Mouse (Mus musculus) c-Kit-negative CD71-positive TER-119-positive erythroid progenitor cells, embryonic 14.5 days (primary cell): ENCODE measurements at regions not wholly inside any gene's neighbourhood (a gene's known extent, or its start where the extent isn't known, plus 50 kb on each side); places are given as distances from the start of the nearest gene placed in this dataset.
"Not testable (repeated sequence)": the region's sequence is repeated elsewhere in the genome, so short reads cannot be mapped to it uniquely, and the experiment has no call there.

Source experiments
- DNase-seq: peaks from one replicate; pipeline ENCODE4 v3.0.0-alpha.2; 2013; ENCODE audit warnings: low read depth, low spot score

DNA sequence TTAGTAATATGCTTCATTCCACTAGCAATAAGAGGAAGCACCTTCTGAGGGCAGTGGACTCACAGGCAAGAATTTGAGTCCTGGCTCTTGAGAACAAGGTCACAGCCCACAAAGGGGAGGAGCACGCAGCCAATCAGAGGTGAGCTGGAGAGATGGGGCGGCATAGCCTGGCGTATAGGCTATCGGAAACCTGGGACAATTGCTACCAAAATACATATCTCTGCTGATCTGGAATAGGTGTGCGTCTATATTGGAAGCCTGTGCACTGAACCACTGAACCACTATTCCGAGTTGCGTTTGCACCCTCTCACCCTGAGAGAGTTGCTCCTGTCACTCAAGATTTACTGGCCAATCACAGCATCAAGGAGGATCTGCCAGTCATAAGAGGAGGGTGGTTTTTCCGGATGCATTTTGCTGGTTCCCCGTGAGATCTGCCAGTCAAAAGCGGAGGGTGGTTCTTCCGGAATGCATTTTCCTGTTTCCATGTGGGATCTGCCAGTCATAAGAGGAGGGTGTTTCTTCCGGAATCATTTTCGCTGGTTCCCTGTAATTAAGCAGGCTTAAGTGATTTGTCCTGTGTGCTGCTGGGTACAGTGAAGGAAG, 80.1 kb upstream of the Riok2 start:
- DNase-seq = peak; percentile 68

DNA sequence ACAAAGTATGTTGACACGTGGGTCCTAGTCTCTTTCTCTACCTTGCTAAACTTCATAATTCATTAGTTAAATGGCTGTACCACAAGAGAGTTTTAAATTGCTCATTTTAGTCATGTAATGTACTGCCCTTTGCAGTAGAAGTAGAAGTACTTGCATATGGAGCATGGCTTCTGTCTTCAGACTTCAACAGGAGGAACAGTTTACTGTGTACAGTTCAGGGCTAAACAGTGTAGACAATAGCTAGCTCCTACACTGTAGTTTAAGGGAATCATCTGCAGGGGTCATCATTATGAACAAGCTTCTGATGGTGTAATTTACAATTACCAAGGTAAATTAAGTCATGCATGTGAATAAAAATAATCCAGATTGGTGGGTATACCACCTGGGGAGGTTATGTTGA, 79.1 kb upstream of the Riok2 start:
- not testable (repeated sequence) for DNase-seq

DNA sequence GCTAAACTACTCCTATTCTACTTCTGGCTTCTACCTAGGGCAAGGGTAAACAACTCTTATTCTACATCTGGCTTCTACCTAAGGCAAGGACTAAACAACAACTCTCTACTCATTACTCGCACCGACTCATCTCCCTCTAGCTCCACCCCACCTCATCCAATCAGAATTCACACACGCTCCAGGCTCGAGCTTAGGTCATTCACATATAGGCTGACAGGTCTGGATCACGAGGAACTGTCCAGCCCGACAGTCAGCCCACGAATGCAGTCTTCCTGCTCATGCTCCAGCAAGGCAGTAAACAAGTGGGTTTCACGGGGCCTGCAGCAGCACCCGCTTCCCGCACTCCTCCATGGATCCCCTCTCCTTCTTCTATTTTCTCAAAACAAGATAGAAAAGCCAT, 70.6 kb upstream of the Riok2 start:
- DNase-seq = not testable (repeated sequence)
